Mouse (Mus musculus): ENCODE data around the gene Dnttip1.
"Not testable (repeated sequence)": the region's sequence is repeated elsewhere in the genome, so short reads cannot be mapped to it uniquely, and the experiment has no call there.

Gene Dnttip1

DNA sequence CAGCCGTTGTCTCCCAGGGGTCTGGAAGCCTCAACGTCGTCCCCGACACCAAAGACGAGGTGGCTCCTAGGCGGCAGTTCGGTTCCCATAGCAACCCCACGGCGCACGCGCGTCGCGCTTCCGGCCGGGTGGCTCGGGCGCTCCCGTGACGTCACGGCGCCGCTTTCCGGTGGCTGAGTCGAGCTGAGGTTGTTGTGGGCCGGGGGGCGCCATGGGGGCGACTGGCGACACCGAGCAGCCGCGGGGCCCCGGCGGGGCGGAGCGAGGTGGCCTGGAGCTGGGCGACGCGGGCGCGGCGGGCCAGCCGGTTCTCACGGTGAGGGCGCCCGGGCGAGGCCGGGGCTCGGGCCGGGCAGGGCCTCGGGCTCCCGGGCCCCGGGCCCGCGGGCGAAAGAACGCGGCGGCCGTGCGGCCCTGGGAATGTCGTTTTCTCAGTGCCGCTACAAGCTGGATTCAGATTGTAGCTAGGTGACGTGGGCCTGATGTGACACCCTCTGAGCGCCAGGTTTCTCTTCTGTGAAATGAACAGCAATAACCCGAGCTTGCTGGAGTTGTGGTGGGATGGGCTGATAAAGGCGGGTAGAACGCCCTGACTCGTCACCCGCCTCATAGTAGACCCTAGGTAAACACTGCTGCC is at the start of gene Dnttip1, which contains the start of gene Wfdc3:
Gene Dnttip1 (plus strand): TSS at position 141 of the 637 bp plus-strand sequence.
Gene Wfdc3 (minus strand): TSS at position 89 of the 637 bp plus-strand sequence.
- DNase-seq (ENCODE audit: low spot score in 2 of 2), result peak; percentile 86 to 94

DNA sequence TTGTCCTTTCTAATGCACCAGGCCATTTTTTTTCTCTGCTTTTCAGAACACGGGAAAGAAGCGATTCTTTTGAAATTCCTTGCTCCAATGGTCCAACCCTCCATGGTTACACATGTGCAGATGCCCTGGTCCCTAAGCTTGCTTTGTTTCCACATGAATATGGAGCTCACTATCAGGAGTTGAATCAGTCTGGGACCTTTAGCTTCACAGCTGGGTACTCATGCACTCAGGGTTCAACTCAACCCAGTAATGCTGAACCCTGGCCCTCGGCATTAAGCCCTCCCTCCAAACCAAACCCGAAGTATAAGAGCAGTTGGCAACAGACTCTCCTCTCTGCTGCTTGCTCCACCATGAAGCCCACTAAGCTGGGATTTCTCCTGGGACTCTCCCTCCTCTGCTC is 47.6 kb upstream of the Dnttip1 start, which contains the start of gene Spint4:
Gene Spint4 (plus strand): TSS at position 301 of the 400 bp plus-strand sequence.
- DNase-seq (ENCODE audit: low spot score in 2 of 2), result no peak

DNA sequence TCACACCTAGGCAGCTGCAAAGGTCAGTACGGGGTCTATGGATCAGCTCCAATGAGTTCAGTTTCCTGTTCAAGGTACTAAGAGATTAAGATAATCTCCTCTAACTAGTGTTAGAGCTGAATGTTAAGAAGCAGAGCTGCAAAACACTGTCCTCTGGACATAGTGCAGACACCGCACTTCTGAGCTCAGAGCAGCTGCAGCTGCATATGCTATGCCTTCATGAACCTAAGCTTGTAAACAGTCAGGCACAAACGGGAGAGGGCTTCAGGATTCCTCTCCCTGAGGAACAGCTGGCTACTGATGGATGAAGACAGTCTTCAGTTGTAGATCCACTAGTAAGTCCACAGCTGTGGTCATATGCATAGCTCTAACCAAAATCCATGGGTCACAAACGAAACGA is 44.8 kb upstream of the Dnttip1 start:
- DNase-seq (ENCODE audit: low spot score in 2 of 2), result no peak

DNA sequence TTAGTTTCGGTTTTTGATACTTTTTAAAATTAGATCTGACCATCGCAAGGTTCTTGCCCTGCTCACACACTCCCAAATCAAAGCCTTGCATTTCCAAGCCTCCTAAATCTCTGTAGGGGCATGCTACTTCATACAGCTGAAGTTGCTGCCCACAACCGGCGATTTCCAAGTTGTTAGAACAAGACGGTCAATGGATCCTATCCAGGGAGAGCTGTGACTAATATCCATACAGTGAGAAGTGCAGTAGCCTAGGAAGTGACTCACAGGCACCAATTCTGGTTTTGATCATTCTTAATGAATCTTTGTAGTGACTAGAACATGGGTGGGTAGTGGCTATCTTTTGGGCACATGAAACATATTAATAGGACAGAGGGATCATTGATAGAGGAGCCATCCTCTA is 44.0 kb upstream of the Dnttip1 start:
- no peak for DNase-seq (ENCODE audit: low spot score in 2 of 2)

DNA sequence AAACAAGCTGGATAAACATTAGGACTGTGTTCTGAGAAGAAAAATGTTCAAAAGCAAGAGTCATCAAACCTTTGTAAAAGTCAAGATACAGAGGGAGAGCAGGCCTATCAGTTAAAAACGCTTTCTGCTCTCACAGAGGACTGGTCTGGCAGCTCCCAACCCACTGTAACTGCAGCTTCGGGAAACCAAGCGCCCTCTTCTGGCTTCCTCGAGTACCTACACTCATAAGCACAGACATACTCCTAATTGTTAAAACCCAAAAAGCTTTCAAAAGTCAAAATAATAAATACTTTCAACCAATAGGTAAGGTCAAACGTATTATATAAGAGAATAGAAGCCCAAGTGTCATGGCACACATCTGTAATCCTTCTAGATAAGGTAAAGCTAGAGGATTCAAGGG is 41.5 kb upstream of the Dnttip1 start:
- DNase-seq (ENCODE audit: low spot score in 2 of 2), result no peak

DNA sequence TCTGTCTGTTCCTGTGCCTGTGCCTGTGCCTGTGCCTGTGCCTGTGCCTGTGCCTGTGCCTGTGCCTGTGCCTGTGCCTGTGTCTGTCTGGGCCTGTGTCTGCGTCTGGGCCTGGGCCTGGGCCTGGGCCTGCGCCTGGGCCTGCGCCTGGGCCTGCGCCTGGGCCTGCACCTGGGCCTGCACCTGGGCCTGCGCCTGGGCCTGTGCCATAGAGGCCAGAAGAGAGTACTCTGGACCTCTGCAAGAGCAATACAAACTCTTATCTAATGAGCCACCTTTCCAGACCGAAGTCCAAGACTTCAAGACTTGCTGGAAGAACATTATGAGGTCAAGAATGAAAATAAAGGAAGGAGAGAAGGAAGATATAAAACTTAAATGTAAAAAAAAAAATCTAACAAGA is 40.5 kb upstream of the Dnttip1 start:
- no peak for DNase-seq (ENCODE audit: low spot score in 2 of 2)

DNA sequence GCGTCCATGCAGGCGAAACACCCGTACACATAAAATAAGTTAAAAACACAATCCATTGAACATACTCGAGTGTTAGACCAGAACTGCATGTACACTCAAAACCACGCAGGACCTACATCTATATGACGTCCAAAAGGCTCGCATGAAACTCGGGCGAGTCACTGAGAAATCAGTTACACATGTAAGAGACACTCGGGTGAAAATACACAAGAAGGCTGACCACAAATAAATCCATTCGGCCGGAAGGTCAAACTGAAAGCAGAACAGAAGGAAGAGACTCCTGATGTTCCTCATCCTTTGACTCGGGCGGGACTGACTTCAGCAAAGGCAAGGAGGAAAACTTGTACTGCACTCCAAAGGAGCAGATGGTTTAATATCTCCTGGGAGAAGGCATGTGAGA is 39.8 kb upstream of the Dnttip1 start:
- DNase-seq (ENCODE audit: low spot score in 2 of 2), result no peak

DNA sequence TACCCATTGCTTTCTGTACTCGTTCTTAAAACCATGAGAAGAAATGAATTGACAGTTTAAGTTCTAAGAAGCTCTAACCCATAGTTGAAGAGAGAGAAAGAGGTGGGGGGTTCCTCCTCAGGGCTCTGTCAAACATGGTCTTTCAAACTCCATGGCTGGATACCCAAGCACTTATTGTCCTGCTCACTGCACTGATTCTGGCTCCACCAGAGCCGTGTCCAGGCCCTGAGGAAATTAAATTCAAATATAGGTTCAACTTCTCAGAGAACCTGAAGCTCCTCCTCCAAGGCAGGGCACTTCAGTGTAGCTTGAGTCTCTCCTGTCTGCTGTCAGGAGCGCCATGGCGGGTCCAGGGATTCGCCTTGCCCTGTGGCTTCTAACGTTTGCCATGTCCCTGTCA is 30.8 kb upstream of the Dnttip1 start, which contains the start of gene Spint5:
Gene Spint5 (plus strand): TSS at position 301 of the 400 bp plus-strand sequence.
- DNase-seq (ENCODE audit: low spot score in 2 of 2), result no peak

DNA sequence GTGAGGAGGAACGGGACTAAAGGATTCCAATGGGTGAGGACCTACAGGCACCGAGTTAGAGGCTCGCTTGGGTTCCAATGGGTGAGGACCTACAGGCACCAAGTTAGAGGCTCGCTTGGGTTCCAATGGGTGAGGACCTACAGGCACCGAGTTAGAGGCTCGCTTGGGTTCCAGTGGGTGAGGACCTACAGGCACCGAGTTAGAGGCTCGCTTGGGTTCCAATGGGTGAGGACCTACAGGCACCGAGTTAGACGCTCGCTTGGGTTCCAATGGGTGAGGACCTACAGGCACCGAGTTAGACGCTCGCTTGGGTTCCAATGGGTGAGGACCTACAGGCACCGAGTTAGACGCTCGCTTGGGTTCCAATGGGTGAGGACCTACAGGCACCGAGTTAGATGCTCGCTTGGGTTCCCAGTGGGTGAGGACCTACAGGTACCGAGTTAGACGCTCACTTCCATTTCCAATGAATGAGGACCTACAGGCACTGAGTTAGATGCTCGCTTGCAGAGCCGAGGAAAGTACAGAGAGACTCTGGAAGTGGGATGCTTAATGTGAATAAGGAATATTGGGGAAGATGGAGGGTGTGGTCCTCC is 29.5 kb upstream of the Dnttip1 start:
- not testable (repeated sequence) for DNase-seq (ENCODE audit: low spot score in 2 of 2)

DNA sequence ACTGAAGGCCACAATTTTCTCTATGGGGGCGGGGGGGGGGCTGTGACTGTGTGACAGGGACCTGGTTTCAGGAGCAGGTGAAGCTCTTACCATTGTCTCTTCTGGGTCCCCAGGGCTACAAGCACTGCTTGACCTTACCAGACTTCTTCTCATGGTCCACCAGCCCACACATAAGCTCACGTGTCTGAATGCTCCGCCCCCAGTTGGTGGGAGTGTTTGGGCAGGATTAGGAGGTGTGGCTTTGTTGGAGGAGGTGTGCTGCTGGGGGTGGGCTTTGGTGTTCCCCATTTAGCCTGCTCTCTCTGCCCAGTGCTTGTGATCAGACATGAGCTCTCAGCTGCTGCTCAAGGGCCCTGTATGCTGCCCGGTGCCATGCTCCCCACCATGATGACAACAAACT is 22.5 kb upstream of the Dnttip1 start:
- DNase-seq (ENCODE audit: low spot score in 2 of 2), result no peak

DNA sequence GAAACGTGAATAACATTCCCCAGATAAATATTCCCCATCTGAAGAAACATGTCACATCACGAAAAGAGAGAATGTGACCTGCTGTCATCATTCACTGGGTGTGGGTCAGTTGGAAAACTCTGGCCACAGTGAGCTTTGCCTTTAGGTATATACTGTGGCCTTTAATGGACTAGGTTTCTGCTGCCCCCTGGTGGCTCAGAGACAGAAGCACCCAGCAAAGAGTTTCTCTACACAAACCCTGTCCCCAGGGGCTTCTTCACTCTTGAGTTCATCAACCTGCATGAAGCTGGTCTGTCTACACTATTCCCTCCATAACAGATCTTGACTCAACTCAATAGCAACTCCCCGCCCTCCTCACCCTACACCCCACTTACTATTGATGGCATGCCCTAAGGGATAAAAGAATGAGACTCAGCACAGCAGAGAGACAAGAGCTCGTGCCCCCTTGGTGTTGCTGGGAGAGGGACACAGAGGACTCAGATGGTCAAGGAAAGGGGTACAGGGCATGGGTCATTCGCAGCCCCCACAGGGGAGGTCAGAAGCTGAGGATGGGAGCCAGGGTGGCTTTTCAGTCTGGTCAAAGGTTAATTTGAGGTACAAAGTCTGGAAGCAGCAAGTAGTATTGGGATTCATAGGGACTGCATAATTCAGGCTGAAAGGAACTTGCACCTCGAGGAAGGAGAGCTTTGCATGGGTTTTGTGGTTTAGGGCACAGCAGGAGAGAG is 19.7 kb upstream of the Dnttip1 start:
- peak in 1 of 2 experiments; percentile 54 for DNase-seq (ENCODE audit: low spot score in 2 of 2)

DNA sequence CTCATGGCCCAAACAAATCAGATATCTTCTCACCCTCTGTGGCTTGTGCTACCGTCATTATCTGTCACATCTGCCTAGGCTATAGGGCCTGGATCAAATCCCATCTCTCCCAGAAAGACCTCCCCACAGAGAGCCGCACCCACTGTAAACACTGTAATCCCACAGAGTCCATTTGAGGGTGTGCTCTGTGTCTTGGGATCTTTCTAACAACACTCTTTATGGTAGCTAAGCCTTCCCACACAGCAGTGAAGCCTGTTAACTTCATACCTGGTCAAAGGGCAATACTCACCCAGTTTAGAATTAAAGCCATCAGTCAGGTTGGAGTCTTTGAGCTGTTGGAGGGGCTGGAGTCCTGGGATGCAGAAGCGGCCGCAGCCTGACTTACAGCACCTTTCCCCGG is 14.1 kb upstream of the Dnttip1 start:
- DNase-seq (ENCODE audit: low spot score in 2 of 2), result no peak

DNA sequence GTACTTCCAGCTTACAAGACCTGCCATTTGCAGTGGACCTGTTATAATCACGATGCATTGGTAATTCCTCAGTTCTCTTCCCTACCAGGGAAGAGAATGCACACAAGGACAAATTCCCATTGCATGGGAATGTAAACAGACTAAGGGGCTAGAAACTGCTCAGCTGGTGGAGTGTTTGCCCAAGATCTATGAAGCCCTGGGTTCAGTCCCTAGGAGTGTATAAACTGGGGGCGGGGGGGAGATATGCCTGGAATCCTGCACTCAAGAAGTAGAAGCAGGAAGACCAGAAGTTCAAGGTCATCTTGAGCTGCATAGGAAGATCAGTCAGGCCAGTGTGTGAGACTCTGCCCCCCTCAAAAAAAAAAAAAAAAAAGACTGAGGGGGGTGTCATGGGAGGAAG is 12.5 kb upstream of the Dnttip1 start:
- DNase-seq (ENCODE audit: low spot score in 2 of 2), result no peak

DNA sequence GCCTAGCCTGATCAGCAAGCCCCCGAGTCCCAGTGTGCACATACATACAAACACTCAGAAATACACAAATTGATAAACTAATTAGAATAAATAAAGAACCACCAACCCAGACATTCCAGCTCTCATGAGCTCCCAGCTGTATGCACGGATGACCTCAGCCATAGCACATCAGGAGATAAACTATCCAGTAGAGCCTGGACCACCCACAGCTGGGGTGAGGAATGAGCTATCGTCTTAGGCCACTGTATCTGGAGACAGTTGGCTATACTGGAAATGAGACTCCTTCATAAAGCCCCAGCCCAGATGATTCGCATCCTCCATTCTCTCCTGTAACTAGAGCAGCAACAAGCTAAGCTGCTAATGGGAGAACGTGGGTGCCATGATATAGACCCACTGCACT is 10.9 kb upstream of the Dnttip1 start:
- DNase-seq (ENCODE audit: low spot score in 2 of 2), result no peak

DNA sequence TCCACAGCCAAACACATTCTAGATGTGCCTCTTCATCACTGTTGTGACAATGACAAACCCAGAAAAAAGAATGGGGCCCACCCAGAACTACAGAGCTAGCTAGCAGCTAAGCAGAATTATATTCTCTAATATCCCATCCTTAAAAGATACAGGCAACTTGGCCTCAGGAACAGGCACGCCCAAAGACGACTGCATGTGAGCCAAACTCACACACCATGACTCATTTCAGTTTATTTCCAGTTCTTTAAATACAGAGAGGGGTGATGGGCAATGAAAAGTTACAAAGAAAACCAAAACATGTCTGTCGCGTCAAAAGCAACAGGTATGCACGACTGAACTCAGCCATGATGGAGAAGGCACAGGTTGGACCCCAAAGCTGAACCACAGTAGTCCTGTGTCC is 10.3 kb upstream of the Dnttip1 start:
- no peak for DNase-seq (ENCODE audit: low spot score in 2 of 2)

DNA sequence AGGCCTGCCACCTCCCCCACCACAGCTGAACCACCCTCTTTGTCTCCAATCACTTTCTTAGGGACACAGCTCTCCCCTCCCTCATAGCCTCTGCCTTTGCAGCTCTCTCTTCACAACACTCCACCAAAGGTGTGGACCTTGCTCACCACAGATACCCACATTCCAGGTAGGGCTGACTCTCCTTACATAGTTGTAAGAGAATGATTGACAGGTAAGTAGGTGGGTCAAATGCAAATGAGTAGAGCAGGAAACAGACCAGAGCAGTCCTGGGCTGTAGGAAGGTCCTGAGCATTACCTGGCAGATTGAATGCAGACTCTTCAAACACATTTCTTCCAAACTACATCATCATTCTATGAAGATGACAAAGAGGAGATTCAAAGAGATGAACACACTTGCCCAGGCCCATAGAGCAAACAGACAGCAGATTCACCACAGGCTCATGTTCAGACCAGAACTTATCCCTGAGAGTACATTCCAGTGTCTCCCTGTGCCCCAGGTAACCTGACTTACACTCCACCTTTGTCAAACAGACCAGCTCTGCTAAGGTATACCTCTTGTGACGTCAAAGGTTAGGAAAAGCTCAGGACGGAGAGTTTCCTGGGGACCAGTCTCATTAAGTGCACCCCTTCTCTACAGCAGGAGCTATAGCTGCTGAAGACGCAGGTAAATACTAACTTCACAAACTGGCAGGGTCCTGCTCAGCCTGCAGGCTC is 8.2 kb upstream of the Dnttip1 start:
- no peak for DNase-seq (ENCODE audit: low spot score in 2 of 2)

DNA sequence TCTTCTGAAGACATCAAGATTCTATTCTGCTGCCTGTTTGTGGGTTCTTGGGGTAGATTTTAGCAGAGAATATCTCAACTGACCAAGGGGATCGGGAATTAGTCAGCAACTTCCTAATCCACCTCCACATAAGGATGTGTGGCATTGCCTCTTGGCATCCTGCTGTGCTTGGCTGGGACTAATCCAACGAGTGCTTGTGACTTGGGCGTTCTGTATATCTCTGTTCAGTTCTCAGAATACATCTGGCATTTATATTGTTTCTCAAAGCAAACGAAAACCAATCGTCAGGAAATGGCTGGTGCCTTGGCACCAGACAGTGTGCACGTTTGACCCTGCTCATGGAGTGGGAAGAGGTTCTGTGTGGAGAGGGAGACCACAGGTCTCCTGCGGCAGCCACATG is 5.9 kb upstream of the Dnttip1 start:
- DNase-seq (ENCODE audit: low spot score in 2 of 2), result no peak

DNA sequence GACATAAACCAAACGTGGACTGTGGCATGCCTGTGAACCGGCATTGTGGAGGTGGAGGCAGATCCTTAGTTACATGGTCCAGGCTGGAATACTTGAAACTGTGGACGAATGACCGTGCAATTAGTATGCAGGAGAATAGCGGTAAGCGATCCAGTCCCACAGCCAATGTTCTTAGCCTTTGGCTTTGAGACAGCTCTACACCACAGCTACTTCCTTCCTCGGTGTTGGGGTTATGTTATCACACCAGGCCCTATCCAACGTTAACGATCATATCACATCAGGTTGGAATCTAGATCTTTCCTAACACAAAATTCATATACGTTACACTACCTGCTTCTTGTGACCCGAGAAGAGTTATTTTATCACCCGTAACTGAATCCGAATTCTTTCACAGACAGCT is 796 bp upstream of the Dnttip1 start:
- DNase-seq (ENCODE audit: low spot score in 2 of 2), result no peak

DNA sequence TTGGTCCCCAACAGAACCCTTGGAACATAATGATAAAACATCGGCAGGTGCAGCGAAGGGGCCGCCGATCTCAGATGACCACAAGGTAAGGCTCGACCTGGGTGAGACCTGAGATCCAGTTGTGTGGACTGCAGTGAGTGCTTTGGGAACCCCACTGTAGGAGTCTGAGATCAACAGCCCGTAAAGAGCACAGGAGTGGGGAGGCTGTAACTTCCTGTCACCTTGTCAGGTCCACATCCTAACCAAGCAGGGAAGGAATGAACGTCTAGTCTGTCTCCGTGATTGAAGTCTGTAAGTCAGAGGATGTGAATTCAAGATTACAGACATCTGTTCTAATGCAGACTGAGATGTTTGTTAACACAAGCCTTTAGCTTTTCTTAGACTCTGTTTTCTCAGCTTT is 910 bp downstream of the Dnttip1 start:
- no peak for DNase-seq (ENCODE audit: low spot score in 2 of 2)

DNA sequence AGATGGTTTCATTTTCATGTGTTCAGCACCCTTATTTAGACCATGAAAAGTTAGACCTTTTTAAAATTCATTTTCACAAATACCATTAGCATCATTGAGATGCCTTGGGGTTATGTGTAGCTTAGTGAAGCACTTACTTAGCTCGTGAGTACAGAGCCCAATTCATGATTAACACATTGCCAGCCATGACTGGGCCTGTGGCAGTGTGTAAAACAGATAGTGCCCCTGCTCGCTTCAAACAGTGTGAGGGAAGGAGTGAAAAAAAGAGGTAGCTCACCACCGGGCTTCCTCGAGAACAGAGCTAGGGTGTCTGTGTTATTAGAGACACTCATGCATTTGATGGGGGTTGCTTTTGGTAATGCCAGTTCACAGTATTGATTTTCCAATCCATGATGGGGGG is 2.4 kb downstream of the Dnttip1 start:
- no peak for DNase-seq (ENCODE audit: low spot score in 2 of 2)

DNA sequence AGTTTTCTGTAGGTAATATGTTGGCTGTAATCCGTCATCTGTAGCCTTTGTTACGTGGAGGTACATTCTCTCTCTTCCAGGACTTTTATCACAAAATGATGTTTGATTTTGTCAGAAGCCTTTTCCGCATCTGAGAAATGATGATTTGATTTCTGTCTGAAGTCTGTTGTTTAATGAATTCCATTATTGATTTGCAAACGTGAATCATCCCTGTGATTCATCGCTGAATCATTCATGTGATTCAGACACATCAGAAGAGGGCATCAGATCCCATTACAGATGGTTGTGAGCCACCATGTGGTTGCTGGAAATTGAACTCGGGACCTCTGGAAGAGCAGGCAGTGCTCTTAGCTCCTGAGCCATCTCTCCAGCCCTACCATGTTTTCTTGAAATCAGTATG is 3.2 kb downstream of the Dnttip1 start:
- no peak for DNase-seq (ENCODE audit: low spot score in 2 of 2)

DNA sequence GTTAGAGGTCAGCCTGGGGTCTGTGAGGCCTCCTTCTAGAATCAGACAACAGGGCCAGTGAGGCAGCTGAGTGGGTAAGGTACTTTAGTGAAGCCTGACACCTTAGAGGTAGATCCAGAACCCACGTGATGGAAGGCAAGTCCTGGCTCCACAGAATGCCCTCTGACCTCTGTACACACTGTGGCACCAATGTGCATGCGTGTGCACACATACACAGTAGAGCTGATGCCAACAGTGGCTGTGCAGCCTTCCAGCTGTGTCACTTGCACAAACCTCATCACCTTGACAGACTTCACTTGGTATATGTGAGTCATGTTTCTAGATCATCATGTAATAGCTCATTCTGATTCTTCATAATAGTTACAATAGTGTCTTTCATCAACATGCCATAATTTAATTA is 6.7 kb downstream of the Dnttip1 start:
- DNase-seq (ENCODE audit: low spot score in 2 of 2), result no peak
